Mouse (Mus musculus) hindbrain, embryonic 13.5 days (tissue): ENCODE measurements around the gene Dido1. TPM values are rescaled to one million over a fixed set of nuclear protein-coding genes. Genes with fewer than 3 reads are reported as not detected.
"Not testable (repeated sequence)": the region's sequence is repeated elsewhere in the genome, so short reads cannot be mapped to it uniquely, and the experiment has no call there.

Experiments used
- ATAC-seq: fragments of 200-750 bp; cut with Nextera tagmentation; 2 replicates; pipeline ENCODE4 v1.8.0; 2017; ENCODE audit warnings: moderate TSS enrichment; ENCODE audit not compliant: low FRiP score
- H3K27ac ChIP-seq: fragments of 300-500 bp; sonication (generic); 2 replicates; pipeline ENCODE4 v1.5.1; 2015; ENCODE audit warnings: inconsistent platforms, mild to moderate bottlenecking, moderate library complexity
- H3K27me3 ChIP-seq: fragments of 300-500 bp; sonication (generic); 2 replicates; pipeline ENCODE4 v1.6.1; 2015; ENCODE audit warnings: mild to moderate bottlenecking, inconsistent platforms
- H3K36me3 ChIP-seq: fragments of 300-500 bp; sonication (generic); 2 replicates; pipeline ENCODE4 v1.6.1; 2015; ENCODE audit warnings: mild to moderate bottlenecking, inconsistent platforms
- H3K4me1 ChIP-seq: fragments of 300-500 bp; sonication (generic); replicated peaks from 2 replicates; pipeline ENCODE4 v1.6.1; 2015; ENCODE audit warnings: inconsistent platforms
- H3K4me2 ChIP-seq: fragments of 300-500 bp; sonication (generic); 2 replicates; pipeline ENCODE4 v1.6.1; 2015; ENCODE audit warnings: inconsistent platforms, mild to moderate bottlenecking, moderate library complexity
- H3K4me3 ChIP-seq: fragments of 300-500 bp; sonication (generic); 2 replicates; pipeline ENCODE4 v1.5.1; 2015; ENCODE audit warnings: mild to moderate bottlenecking, inconsistent platforms
- H3K9ac ChIP-seq: fragments of 300-500 bp; sonication (generic); 2 replicates; pipeline ENCODE4 v1.6.1; 2015; ENCODE audit warnings: mild to moderate bottlenecking, inconsistent platforms
- H3K9me3 ChIP-seq: fragments of 300-500 bp; sonication (generic); 2 replicates; pipeline ENCODE4 v1.6.1; 2016; ENCODE audit warnings: inconsistent platforms
- whole genome bisulfite sequencing: fragments of 180-500 bp; shearing (Covaris S2); methylation state at CpG from one replicate; pipeline ENCODE4 v1.1.7; 2015; 5-methylcytosine and 5-hydroxymethylcytosine counted together
- polyA plus RNA-seq: library from polyadenylated mRNA; unstranded; fragments of >200 nt; fragmentation: Nextera tagmentation; extraction: Ambion mirVana; gene quantifications from 2 replicates; pipeline ENCODE4 v1.2.1, GENCODE M21; 2015

Dido1 gene
- polyA plus RNA-seq, 1 experiment from 2014 or later, result 29.7 TPM

- ATAC-seq, result no peak
- Histone ChIP-seq H3K4me2 (no peak overlapping the region), H3K9ac (no peak overlapping the region), H3K36me3 (no peaks in the 10 kb centered on the region), H3K27ac (no peak overlapping the region), H3K9me3 (no peaks in the 10 kb centered on the region), H3K4me1 (no peaks in the 10 kb centered on the region), H3K4me3 (no peak overlapping the region), H3K27me3 (peaks cover 19% of the 10 kb centered on the region)
- 72% methylated on average over 2 of the region's 2 CpGs for WGBS
Measured at GRCm38 (mm10) chr2:180737984-180738383, 28.2 kb upstream of the Dido1 start.

GRCm38 (mm10) chr2:180735232-180735631, 25.4 kb upstream of the Dido1 start:
- Histone ChIP-seq H3K36me3 (no peaks in the 10 kb centered on the region), H3K4me2 (no peak overlapping the region), H3K4me1 (no peaks in the 10 kb centered on the region), H3K27ac (no peak overlapping the region), H3K27me3 (peaks cover 14% of the 10 kb centered on the region), H3K9me3 (no peaks in the 10 kb centered on the region), H3K4me3 (no peak overlapping the region), H3K9ac (no peak overlapping the region)
- ATAC-seq, result no peak
- 86% methylated on average over 7 of the region's 7 CpGs for WGBS

GRCm38 (mm10) chr2:180731984-180732383, 22.2 kb upstream of the Dido1 start:
- no peak overlapping the region for H3K27ac ChIP-seq
- H3K4me2 ChIP-seq, result no peak overlapping the region
- 76% methylated on average over 6 of the region's 6 CpGs for WGBS
- H3K9ac ChIP-seq, result no peak overlapping the region
- H3K9me3 ChIP-seq, result no peaks in the 10 kb centered on the region
- H3K27me3 ChIP-seq, result 0 out of 2 replicates have a peak, but pooled peaks cover 3% of the 10 kb centered on the region
- H3K4me3 ChIP-seq, result no peak overlapping the region
- H3K4me1 ChIP-seq, result no peaks in the 10 kb centered on the region
- no peaks in the 10 kb centered on the region for H3K36me3 ChIP-seq
- ATAC-seq, result no peak

GRCm38 (mm10) chr2:180731036-180731435, 21.2 kb upstream of the Dido1 start:
- H3K4me1 ChIP-seq, result no peaks in the 10 kb centered on the region
- no peak overlapping the region for H3K9ac ChIP-seq
- H3K4me3 ChIP-seq, result no peak overlapping the region
- no peak for ATAC-seq
- no peaks in the 10 kb centered on the region for H3K36me3 ChIP-seq
- 0 out of 2 replicates have a peak, but pooled peaks cover 3% of the 10 kb centered on the region for H3K27me3 ChIP-seq
- H3K9me3 ChIP-seq, result no peaks in the 10 kb centered on the region
- no peak overlapping the region for H3K27ac ChIP-seq
- no peak overlapping the region for H3K4me2 ChIP-seq
- WGBS, result 65% methylated on average over 3 of the region's 3 CpGs

DNA sequence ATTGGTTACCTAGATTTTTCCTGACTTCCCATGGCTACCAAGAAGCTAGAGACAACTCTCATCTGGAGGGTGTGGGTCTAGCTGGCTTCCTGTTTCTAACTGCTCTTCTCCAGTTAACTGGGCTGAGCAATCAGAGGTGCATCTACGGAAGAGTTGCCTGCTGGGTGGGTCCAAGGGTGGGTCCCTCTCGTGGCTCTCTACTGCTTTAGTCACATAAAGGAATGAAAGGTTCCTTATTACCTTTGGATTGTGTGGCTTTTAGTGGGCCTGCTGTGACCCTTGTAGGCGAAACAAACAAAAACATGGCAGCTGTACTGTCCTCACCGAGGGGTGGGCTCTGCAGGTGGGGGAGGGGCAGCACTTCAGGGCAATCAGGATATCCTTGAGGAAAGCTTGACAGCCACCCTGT, 17.8 kb upstream of the Dido1 start:
- no peak for ATAC-seq
- H3K4me2 ChIP-seq, result no peak overlapping the region
- 55% methylated on average over 4 of the region's 4 CpGs for WGBS
- no peaks in the 10 kb centered on the region for H3K9me3 ChIP-seq
- H3K4me3 ChIP-seq, result no peak overlapping the region
- H3K4me1 ChIP-seq, result peaks cover 10% of the 10 kb centered on the region
- H3K27ac ChIP-seq, result no peak overlapping the region
- no peak overlapping the region for H3K9ac ChIP-seq
- H3K36me3 ChIP-seq, result peaks cover 17% of the 10 kb centered on the region
- peaks cover 6% of the 10 kb centered on the region; the same call in 1 of the 2 replicates for H3K27me3 ChIP-seq

- no peak overlapping the region for H3K27ac ChIP-seq
- peaks cover 10% of the 10 kb centered on the region for H3K4me1 ChIP-seq
- no peak for ATAC-seq
- H3K36me3 ChIP-seq, result peaks cover 25% of the 10 kb centered on the region
- WGBS, result 77% methylated on average over 6 of the region's 6 CpGs
- peaks cover 6% of the 10 kb centered on the region; the same call in 1 of the 2 replicates for H3K27me3 ChIP-seq
- H3K9ac ChIP-seq, result no peak overlapping the region
- no peaks in the 10 kb centered on the region for H3K9me3 ChIP-seq
- H3K4me2 ChIP-seq, result no peak overlapping the region
- H3K4me3 ChIP-seq, result no peak overlapping the region
Measured at GRCm38 (mm10) chr2:180726658-180727442, 17.1 kb upstream of the Dido1 start.

GRCm38 (mm10) chr2:180725856-180726629, 16.2 kb upstream of the Dido1 start:
- H3K4me1 ChIP-seq, result peaks cover 10% of the 10 kb centered on the region
- peaks cover 33% of the 10 kb centered on the region for H3K36me3 ChIP-seq
- no peak overlapping the region for H3K27ac ChIP-seq
- no peak for ATAC-seq
- H3K9ac ChIP-seq, result no peak overlapping the region; the same call in 1 of the 2 replicates
- peaks cover 6% of the 10 kb centered on the region; the same call in 1 of the 2 replicates for H3K27me3 ChIP-seq
- no peak overlapping the region for H3K4me2 ChIP-seq
- H3K4me3 ChIP-seq, result no peak overlapping the region
- WGBS, result 40% methylated on average over 6 of the region's 8 CpGs
- H3K9me3 ChIP-seq, result no peaks in the 10 kb centered on the region

GRCm38 (mm10) chr2:180725414-180725778, 15.6 kb upstream of the Dido1 start:
- 0 out of 2 replicates have a peak, but pooled peaks have one; percentile 50 for ATAC-seq
- peaks cover 10% of the 10 kb centered on the region for H3K4me1 ChIP-seq
- peak overlapping the region; percentile 15; the same call in 1 of the 2 replicates for H3K4me2 ChIP-seq
- no peak overlapping the region; the same call in 1 of the 2 replicates for H3K9ac ChIP-seq
- H3K9me3 ChIP-seq, result no peaks in the 10 kb centered on the region
- peaks cover 39% of the 10 kb centered on the region for H3K36me3 ChIP-seq
- 9% methylated on average over 6 of the region's 6 CpGs for WGBS
- no peak overlapping the region for H3K27ac ChIP-seq
- H3K4me3 ChIP-seq, result no peak overlapping the region
- H3K27me3 ChIP-seq, result peaks cover 6% of the 10 kb centered on the region; the same call in 1 of the 2 replicates

DNA sequence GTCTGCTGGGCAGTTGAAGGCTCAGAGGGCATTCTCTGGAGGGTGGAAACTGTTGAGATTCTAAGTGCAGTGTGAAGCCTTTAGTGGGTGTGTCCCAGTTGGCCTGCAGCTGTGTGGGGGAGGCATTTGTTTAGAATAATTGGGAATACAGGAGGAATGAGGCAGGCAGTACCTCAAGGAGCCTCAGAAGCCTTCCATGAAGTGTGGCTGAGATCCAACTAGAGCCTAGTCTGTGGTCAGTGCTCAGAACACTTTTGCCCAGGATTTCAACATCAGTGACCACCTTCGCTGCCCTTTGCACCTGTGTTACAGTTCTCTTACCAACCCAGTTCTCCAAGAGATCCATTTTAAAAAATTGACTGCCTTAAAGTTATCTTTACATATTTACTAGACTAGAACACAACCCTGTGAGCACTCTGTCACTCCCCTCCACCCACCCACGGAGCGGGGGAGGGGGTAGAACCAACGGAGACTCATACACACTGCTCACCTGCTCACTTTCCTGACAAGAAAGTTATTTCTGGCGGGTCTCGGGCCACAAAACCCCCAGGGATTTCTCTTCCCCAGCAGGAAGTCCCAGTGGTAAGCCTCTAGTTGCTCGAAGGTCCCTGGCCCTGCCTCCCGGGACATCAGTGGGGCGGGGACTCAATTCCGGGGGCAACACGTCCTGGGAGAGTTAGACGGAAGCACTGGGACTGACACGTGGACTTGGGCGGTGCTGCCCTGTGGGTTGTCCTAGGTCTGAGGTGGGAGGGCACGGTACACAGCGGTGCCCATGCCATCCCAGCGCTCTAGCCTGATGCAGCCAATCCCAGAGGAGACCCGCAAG, 15.0 kb upstream of the Dido1 start, which contains the start of gene Slc17a9:
Slc17a9 (plus strand) TSS at position 679 of the 829 bp plus-strand sequence.
- 7% methylated on average over 18 of the region's 18 CpGs for WGBS

GRCm38 (mm10) chr2:180723865-180724264, 14.1 kb upstream of the Dido1 start:
- 71% methylated on average over 2 of the region's 2 CpGs for WGBS
- Histone ChIP-seq H3K4me2 (no peak overlapping the region), H3K9ac (no peak overlapping the region), H3K36me3 (peaks cover 54% of the 10 kb centered on the region), H3K9me3 (no peaks in the 10 kb centered on the region), H3K4me3 (no peak overlapping the region), H3K27me3 (peaks cover 6% of the 10 kb centered on the region; the same call in 1 of the 2 replicates), H3K4me1 (peaks cover 10% of the 10 kb centered on the region), H3K27ac (no peak overlapping the region)
- no peak for ATAC-seq

More for the DNA sequence above, 15.0 kb upstream of the Dido1 start, which contains the start of gene Slc17a9:
- Histone ChIP-seq H3K27me3 (peaks cover 6% of the 10 kb centered on the region; the same call in 1 of the 2 replicates), H3K4me3 (no peak within 1 kb of the TSS), H3K36me3 (peaks cover 45% of the 10 kb centered on the region), H3K4me1 (peaks cover 10% of the 10 kb centered on the region), H3K27ac (no peak within 1 kb of the TSS), H3K9ac (no peak within 1 kb of the TSS; the same call in 1 of the 2 replicates), H3K4me2 (peak within 1 kb of the TSS; percentile 15; the same call in 1 of the 2 replicates), H3K9me3 (no peaks in the 10 kb centered on the region)
- ATAC-seq, result peak; percentile 41; the same call in 1 of the 2 replicates

- ATAC-seq, H3K27ac ChIP-seq, H3K9me3 ChIP-seq, H3K4me1 ChIP-seq, H3K4me2 ChIP-seq, H3K27me3 ChIP-seq, H3K4me3 ChIP-seq: not testable (repeated sequence)
- Histone ChIP-seq H3K36me3 (peaks cover 65% of the 10 kb centered on the region), H3K9ac (0 out of 2 replicates have a peak overlapping the region, but pooled peaks have one; percentile 13)
- WGBS, result 95% methylated on average over 5 of the region's 5 CpGs
Measured at GRCm38 (mm10) chr2:180722748-180723147, 12.9 kb upstream of the Dido1 start.
